Mouse (Mus musculus) MEL (cell line): ENCODE measurements around the gene Ankar. TPM values are rescaled to one million over a fixed set of nuclear protein-coding genes. Genes with fewer than 3 reads are reported as not detected.

ENCODE experiments used
- DNase-seq: peaks from one replicate; pipeline ENCODE4 v3.0.0; 2011; ENCODE audit warnings: low read depth, low spot score
- H3K27ac ChIP-seq: 2 replicates; pipeline ENCODE4 v1.5.1; 2012; ENCODE audit warnings: low read depth, mild to moderate bottlenecking, control low read depth, low read length, moderate library complexity; ENCODE audit not compliant: control insufficient read depth
- H3K27me3 ChIP-seq, 2 experiments: fragments of 150-350 bp in 1 of 2; sonication (generic) in 1 of 2; 2 replicates each; pipeline ENCODE4 v1.6.1; 2012; ENCODE audit warnings: low read length in 2 of 2, mild to moderate bottlenecking in 2 of 2, improper control_type of control experiment in 1 of 2, moderate library complexity in 1 of 2; ENCODE audit not compliant: insufficient read depth in 2 of 2, control insufficient read depth in 1 of 2
- H3K36me3 ChIP-seq, 2 experiments: 2 replicates each; pipeline ENCODE4 v1.6.1; 2012 to 2014; ENCODE audit warnings: low read length in 2 of 2, improper control_type of control experiment in 1 of 2, inconsistent platforms in 1 of 2, mild to moderate bottlenecking in 1 of 2; ENCODE audit not compliant: insufficient read depth in 2 of 2, control insufficient read depth in 1 of 2
- H3K4me1 ChIP-seq, 2 experiments: fragments of 150-350 bp in 1 of 2; sonication (generic) in 1 of 2; 2 replicates each; pipeline ENCODE4 v1.6.1; 2012; ENCODE audit warnings: low read length in 2 of 2, improper control_type of control experiment in 1 of 2, mild to moderate bottlenecking in 1 of 2; ENCODE audit not compliant: insufficient read depth in 2 of 2, control insufficient read depth in 1 of 2
- H3K4me3 ChIP-seq, 2 experiments: fragments of 150-350 bp in 1 of 2; sonication (generic) in 1 of 2; 2 replicates each; pipeline ENCODE4 v1.5.1; 2012; ENCODE audit warnings: low read depth in 2 of 2, low read length in 2 of 2, mild to moderate bottlenecking in 2 of 2, moderate library complexity in 2 of 2, control low read depth in 1 of 2, improper control_type of control experiment in 1 of 2; ENCODE audit not compliant: control insufficient read depth in 1 of 2, insufficient read depth in 1 of 2
- H3K79me2 ChIP-seq: 2 replicates; pipeline ENCODE4 v1.6.1; 2012; ENCODE audit warnings: mild to moderate bottlenecking, low read length, moderate library complexity; ENCODE audit not compliant: control insufficient read depth, poor library complexity, insufficient read depth
- H3K9ac ChIP-seq: 2 replicates; pipeline ENCODE4 v1.6.1; 2012; ENCODE audit warnings: low read depth, mild to moderate bottlenecking, control low read depth, low read length, moderate library complexity; ENCODE audit not compliant: control insufficient read depth, poor library complexity, severe bottlenecking
- H3K9me3 ChIP-seq: fragments of 150-350 bp; sonication (generic); replicated peaks from 2 replicates; pipeline ENCODE4 v1.6.1; 2012; ENCODE audit warnings: mild to moderate bottlenecking, low read length, improper control_type of control experiment, moderate library complexity; ENCODE audit not compliant: insufficient read depth
- CHD1 ChIP-seq: IDR thresholded peaks from 2 replicates; pipeline ENCODE4 v1.6.1; 2012; ENCODE audit warnings: low read depth, mild to moderate bottlenecking, inconsistent platforms, low read length, improper control_type of control experiment
- E2F4 ChIP-seq: IDR thresholded peaks from 2 replicates; pipeline ENCODE4 v1.6.1; 2011; ENCODE audit warnings: low read depth, low read length, improper control_type of control experiment, borderline replicate concordance
- ELF1 ChIP-seq: IDR thresholded peaks from 2 replicates; pipeline ENCODE4 v1.6.1; 2014; ENCODE audit warnings: low read depth, mild to moderate bottlenecking, inconsistent platforms, low read length, improper control_type of control experiment, moderate library complexity
- EP300 ChIP-seq, 2 experiments: IDR thresholded peaks; 2 replicates each; pipeline ENCODE4 v1.6.1; 2011; ENCODE audit warnings: improper control_type of control experiment in 2 of 2, low read length in 2 of 2, low read depth in 1 of 2, mild to moderate bottlenecking in 1 of 2
- ETS1 ChIP-seq: IDR thresholded peaks from 2 replicates; pipeline ENCODE4 v1.6.1; 2012; ENCODE audit warnings: low read depth, mild to moderate bottlenecking, inconsistent platforms, low read length, improper control_type of control experiment, moderate library complexity
- HCFC1 ChIP-seq: IDR thresholded peaks from 2 replicates; pipeline ENCODE4 v1.6.1; 2012; ENCODE audit warnings: low read depth, mild to moderate bottlenecking, inconsistent platforms, low read length, improper control_type of control experiment, moderate library complexity
- NRF1 ChIP-seq: IDR thresholded peaks from 2 replicates; pipeline ENCODE4 v1.6.1; 2014; ENCODE audit warnings: low read depth, mild to moderate bottlenecking, inconsistent platforms, low read length, improper control_type of control experiment, moderate library complexity; ENCODE audit not compliant: poor library complexity, insufficient read depth, severe bottlenecking
- POLR2AphosphoS2 ChIP-seq: IDR thresholded peaks from 2 replicates; pipeline ENCODE4 v1.6.1; 2011; ENCODE audit warnings: low read length, improper control_type of control experiment
- RCOR1 ChIP-seq: IDR thresholded peaks from 2 replicates; pipeline ENCODE4 v1.6.1; 2012; ENCODE audit warnings: low read depth, mild to moderate bottlenecking, inconsistent platforms, low read length, improper control_type of control experiment
- SIN3A ChIP-seq: IDR thresholded peaks from 2 replicates; pipeline ENCODE4 v1.6.1; 2012; ENCODE audit warnings: low read length, improper control_type of control experiment, inconsistent platforms
- SMC3 ChIP-seq: IDR thresholded peaks from 2 replicates; pipeline ENCODE4 v1.6.1; 2011; ENCODE audit warnings: low read depth, low read length, improper control_type of control experiment
- TAL1 ChIP-seq: IDR thresholded peaks from 2 replicates; pipeline ENCODE4 v1.6.1; 2012; ENCODE audit warnings: mild to moderate bottlenecking, inconsistent platforms, low read length, moderate library complexity, mixed read lengths
- TBP ChIP-seq: IDR thresholded peaks from 2 replicates; pipeline ENCODE4 v1.8.0; 2011; ENCODE audit warnings: low read depth, low read length, improper control_type of control experiment
- UBTF ChIP-seq: IDR thresholded peaks from 2 replicates; pipeline ENCODE4 v1.6.1; 2012; ENCODE audit warnings: low read depth, mild to moderate bottlenecking, inconsistent platforms, low read length, improper control_type of control experiment, moderate library complexity, borderline replicate concordance; ENCODE audit not compliant: insufficient read depth
- USF1 ChIP-seq: IDR thresholded peaks from 2 replicates; pipeline ENCODE4 v1.6.1; 2014; ENCODE audit warnings: low read depth, mild to moderate bottlenecking, inconsistent platforms, low read length, improper control_type of control experiment, moderate library complexity
- USF2 ChIP-seq, 2 experiments: IDR thresholded peaks; 2 replicates each; pipeline ENCODE4 v1.6.1; 2011 to 2012; ENCODE audit warnings: improper control_type of control experiment in 2 of 2, low read length in 2 of 2, borderline replicate concordance in 1 of 2, inconsistent platforms in 1 of 2, low read depth in 1 of 2, mild to moderate bottlenecking in 1 of 2; ENCODE audit not compliant: insufficient read depth in 1 of 2
- ZMIZ1 ChIP-seq: IDR thresholded peaks from 2 replicates; pipeline ENCODE4 v1.6.1; 2012; ENCODE audit warnings: low read depth, mild to moderate bottlenecking, inconsistent platforms, low read length, improper control_type of control experiment, moderate library complexity
- ZNF384 ChIP-seq: IDR thresholded peaks from 2 replicates; pipeline ENCODE4 v1.6.1; 2012; ENCODE audit warnings: low read depth, mild to moderate bottlenecking, inconsistent platforms, low read length, improper control_type of control experiment
- polyA plus RNA-seq, 2 experiments: library from polyadenylated mRNA; stranded (reverse) in 1 of 2; unstranded in 1 of 2; fragments of >175 nt in 1 of 2; fragments of >200 nt in 1 of 2; gene quantifications; 2 replicates each; pipeline versions ENCODE4 v1.2.1 to v1.2.4; 2012; ENCODE audit warnings: low replicate concordance in 2 of 2, low read depth in 1 of 2; ENCODE audit not compliant: insufficient read length in 2 of 2, insufficient read depth in 1 of 2, missing spikeins in 1 of 2
- total RNA-seq: library from RNA; depleted of rRNA; stranded (reverse); fragments of 300-350 nt; gene quantifications from 2 replicates; pipeline ENCODE4 v1.2.3, GENCODE M21; 2012

Ankar gene
- total and polyA plus RNA-seq, 3 experiments = not detected

- TF ChIP-seq TBP = no peak
- no peak for TF ChIP-seq POLR2AphosphoS2
- no peak for TF ChIP-seq ZMIZ1
- no peak for TF ChIP-seq EP300 (IDR thresholded peaks at IDR 0.05; ENCODE audit: low read depth in 1 of 2, low read length in 2 of 2)
- no peak for TF ChIP-seq ETS1
- TF ChIP-seq SIN3A = no peak
- no peak for TF ChIP-seq HCFC1
- TF ChIP-seq, all 39 proteins: peak for 0
- Histone ChIP-seq H3K36me3 (no peaks in the 10 kb centered on the region), H3K9me3 (no peaks in the 10 kb centered on the region), H3K79me2 (no peaks in the 10 kb centered on the region), H3K4me3 (no peak overlapping the region), H3K27me3 (no peaks in the 10 kb centered on the region), H3K27ac (no peak overlapping the region), H3K9ac (no peak overlapping the region), H3K4me1 (no peaks in the 10 kb centered on the region)
- no peak for DNase-seq
Observed at GRCm38 (mm10) chr1:72724354-72724753, 24.0 kb upstream of the Ankar start.

- no peak overlapping the region for H3K4me3 ChIP-seq
- no peaks in the 10 kb centered on the region for H3K4me1 ChIP-seq
- H3K27me3 ChIP-seq = no peaks in the 10 kb centered on the region
- no peak overlapping the region for H3K9ac ChIP-seq
- no peaks in the 10 kb centered on the region for H3K36me3 ChIP-seq
- no peak for DNase-seq
- TF ChIP-seq USF1 (no peak), E2F4 (no peak), CHD1 (no peak)
- H3K9me3 ChIP-seq = no peaks in the 10 kb centered on the region
- H3K79me2 ChIP-seq = no peaks in the 10 kb centered on the region
- no peak overlapping the region for H3K27ac ChIP-seq
Observed at GRCm38 (mm10) chr1:72722646-72723045, 22.3 kb upstream of the Ankar start.

- no peaks in the 10 kb centered on the region for H3K27me3 ChIP-seq
- H3K9me3 ChIP-seq = no peaks in the 10 kb centered on the region
- no peaks in the 10 kb centered on the region for H3K79me2 ChIP-seq
- H3K4me3 ChIP-seq = no peak overlapping the region
- no peaks in the 10 kb centered on the region; a peak in 1 of 4 replicates for H3K36me3 ChIP-seq
- TF ChIP-seq SMC3 (no peak), NRF1 (no peak), TAL1 (no peak), ELF1 (no peak), ZNF384 (no peak), USF2 (IDR thresholded peaks at IDR 0.05; ENCODE audit: borderline replicate concordance in 1 of 2, insufficient read depth in 1 of 2, low read depth in 1 of 2, low read length in 2 of 2) (no peak), UBTF (no peak), ETS1 (no peak), RCOR1 (no peak)
- no peak overlapping the region for H3K9ac ChIP-seq
- H3K4me1 ChIP-seq = no peaks in the 10 kb centered on the region
- no peak for DNase-seq
- no peak overlapping the region for H3K27ac ChIP-seq
Observed at GRCm38 (mm10) chr1:72720115-72720725, 19.8 kb upstream of the Ankar start.
